Mouse (Mus musculus) liver, embryonic 14.5 days (tissue): ENCODE measurements around the gene Setd7. TPM values are rescaled to one million over a fixed set of nuclear protein-coding genes. Genes with fewer than 3 reads are reported as not detected.
A peak's percentile ranks its signal among the peaks of the same experiment; 100 is the strongest.

ENCODE experiments used
- ATAC-seq: fragments of 200-750 bp; cut with Nextera tagmentation; 2 replicates; pipeline ENCODE4 v1.8.0; 2017; ENCODE audit warnings: moderate number of reproducible peaks, mild to moderate bottlenecking, moderate library complexity; ENCODE audit not compliant: insufficient read depth
- DNase-seq, 3 experiments: peaks; one replicate each; pipeline ENCODE4 v3.0.0-alpha.2; 2012 to 2013; ENCODE audit warnings: low read depth in 3 of 3, low spot score in 3 of 3
- H3K27ac ChIP-seq: fragments of 300-500 bp; sonication (generic); 2 replicates; pipeline ENCODE4 v1.5.1; 2014; ENCODE audit warnings: moderate library complexity, mild to moderate bottlenecking, control low read depth, inconsistent platforms
- H3K27me3 ChIP-seq: fragments of 300-500 bp; sonication (generic); 2 replicates; pipeline ENCODE4 v1.6.1; 2014; ENCODE audit warnings: mild to moderate bottlenecking, low read length, moderate library complexity; ENCODE audit not compliant: control insufficient read depth, insufficient read depth
- H3K36me3 ChIP-seq: fragments of 300-500 bp; sonication (generic); replicated peaks from 2 replicates; pipeline ENCODE4 v1.6.1; 2014; ENCODE audit warnings: low read depth; ENCODE audit not compliant: control insufficient read depth, insufficient read depth
- H3K4me1 ChIP-seq, 2 experiments: fragments of 200-500 bp in 1 of 2; fragments of 300-500 bp in 1 of 2; sonication (generic) in 1 of 2; replicated peaks; 2 replicates each; pipeline ENCODE4 v1.6.1; 2012 to 2014; ENCODE audit warnings: antibody characterized with exemption in 1 of 2, inconsistent platforms in 1 of 2, low read length in 1 of 2; ENCODE audit not compliant: control insufficient read depth in 2 of 2, insufficient read depth in 2 of 2
- H3K4me2 ChIP-seq: fragments of 300-500 bp; sonication (generic); 2 replicates; pipeline ENCODE4 v1.6.1; 2014; ENCODE audit warnings: low read depth, mild to moderate bottlenecking, control low read depth, moderate library complexity
- H3K4me3 ChIP-seq, 2 experiments: fragments of 200-500 bp in 1 of 2; fragments of 300-500 bp in 1 of 2; sonication (generic) in 1 of 2; 2 replicates each; pipeline ENCODE4 v1.5.1; 2012 to 2014; ENCODE audit warnings: low read depth in 2 of 2, low read length in 2 of 2, mild to moderate bottlenecking in 2 of 2, control low read depth in 1 of 2, inconsistent platforms in 1 of 2, moderate library complexity in 1 of 2; ENCODE audit not compliant: insufficient read depth in 1 of 2
- H3K9ac ChIP-seq: fragments of 300-500 bp; sonication (generic); replicated peaks from 2 replicates; pipeline ENCODE4 v1.6.1; 2014; ENCODE audit warnings: mild to moderate bottlenecking, control low read depth, moderate library complexity
- H3K9me3 ChIP-seq: fragments of 300-500 bp; sonication (generic); 2 replicates; pipeline ENCODE4 v1.6.1; 2016; ENCODE audit warnings: low read length, mixed read lengths; ENCODE audit not compliant: control insufficient read depth
- CTCF ChIP-seq: IDR thresholded peaks from 2 replicates; pipeline ENCODE4 v1.5.1; 2016; ENCODE audit warnings: antibody characterized with exemption, low read depth, control low read depth
- EP300 ChIP-seq: IDR thresholded peaks from 2 replicates; pipeline ENCODE4 v1.6.1; 2016; ENCODE audit warnings: antibody characterized with exemption, low read depth
- WGBS: fragments of 180-500 bp; shearing (Covaris S2); extraction: QIAGEN DNeasy Blood & Tissue Kit; methylation state at CpG from one replicate; pipeline ENCODE4 v1.1.7; 2014; ENCODE audit not compliant: insufficient replicate concordance; 5-methylcytosine and 5-hydroxymethylcytosine counted together
- polyA plus RNA-seq, 2 experiments: library from polyadenylated mRNA; depleted of rRNA in 1 of 2; stranded (reverse) in 1 of 2; unstranded in 1 of 2; fragments of >200 nt; fragmentation: Nextera tagmentation in 1 of 2; extraction: Ambion mirVana in 1 of 2; gene quantifications; 2 replicates each; pipeline versions ENCODE4 v1.2.1 to v1.2.3; 2012 to 2014

Gene Setd7
- polyA plus RNA-seq, 2 experiments: 1.0 to 1.8 TPM

- H3K9me3 ChIP-seq: no peaks in the 10 kb centered on the region
- no peak overlapping the region for H3K9ac ChIP-seq
- H3K4me2 ChIP-seq: no peak overlapping the region
- 76% methylated on average over 13 of the region's 13 CpGs for WGBS
- H3K4me3 ChIP-seq: no peak overlapping the region
- TF ChIP-seq CTCF (no peak), EP300 (no peak)
- no peaks in the 10 kb centered on the region for H3K36me3 ChIP-seq
- no peaks in the 10 kb centered on the region for H3K4me1 ChIP-seq
- ATAC-seq: no peak
- H3K27me3 ChIP-seq: no peaks in the 10 kb centered on the region
- DNase-seq: no peak
- H3K27ac ChIP-seq: no peak overlapping the region
Measured at GRCm38 (mm10) chr3:51526891-51527290, 33.8 kb downstream of the Setd7 start.

DNA sequence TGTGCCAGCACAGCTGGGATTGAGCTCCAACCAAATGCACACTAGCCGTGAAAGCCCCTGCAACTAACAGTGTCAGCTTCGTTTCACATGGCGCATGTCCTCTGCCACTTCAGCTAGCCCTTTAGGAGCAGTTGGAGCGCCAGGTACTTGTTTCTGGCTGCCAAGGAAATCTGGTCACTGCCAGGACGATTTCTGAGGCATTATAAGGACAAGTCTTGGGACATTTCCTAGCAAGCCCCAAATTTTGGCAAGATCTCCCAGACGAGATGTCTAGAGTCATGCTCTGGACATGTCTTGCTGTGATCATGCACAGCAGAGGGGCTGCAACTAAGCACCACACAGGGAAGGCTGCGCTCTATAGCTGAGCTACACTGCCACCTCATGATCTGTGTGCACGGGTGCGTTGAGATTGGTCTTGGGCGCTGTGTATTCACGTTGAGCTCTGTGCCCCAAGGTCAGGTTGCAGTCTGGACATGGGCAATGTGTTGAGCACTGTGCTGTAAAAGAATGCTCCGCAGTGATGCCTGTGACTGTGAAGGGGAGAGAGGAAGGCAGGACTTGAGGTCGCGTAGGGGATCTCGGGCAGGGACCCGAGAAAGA lies 35.4 kb downstream of the Setd7 start:
- 77% methylated on average over 16 of the region's 16 CpGs for WGBS
- no peak for TF ChIP-seq CTCF
- no peak for TF ChIP-seq EP300
- Histone ChIP-seq H3K9ac (no peak overlapping the region), H3K27me3 (no peaks in the 10 kb centered on the region), H3K4me3 (no peak overlapping the region), H3K9me3 (no peaks in the 10 kb centered on the region), H3K4me2 (no peak overlapping the region), H3K4me1 (no peaks in the 10 kb centered on the region), H3K27ac (no peak overlapping the region), H3K36me3 (no peaks in the 10 kb centered on the region)
- no peak for ATAC-seq
- no peak for DNase-seq

- H3K27ac ChIP-seq: no peak overlapping the region
- no peaks in the 10 kb centered on the region for H3K27me3 ChIP-seq
- DNase-seq (no peak), ATAC-seq (no peak)
- H3K4me1 ChIP-seq: peaks cover 16 to 23% of the 10 kb centered on the region in 2 experiments
- no peak overlapping the region for H3K4me3 ChIP-seq
- 83% methylated on average over 14 of the region's 14 CpGs for WGBS
- H3K4me2 ChIP-seq: no peak overlapping the region
- no peaks in the 10 kb centered on the region for H3K9me3 ChIP-seq
- no peaks in the 10 kb centered on the region for H3K36me3 ChIP-seq
- no peak for TF ChIP-seq CTCF
- TF ChIP-seq EP300: no peak
- H3K9ac ChIP-seq: no peak overlapping the region
Measured at GRCm38 (mm10) chr3:51521262-51521661, 39.4 kb downstream of the Setd7 start.

- no peaks in the 10 kb centered on the region for H3K9me3 ChIP-seq
- no peaks in the 10 kb centered on the region for H3K36me3 ChIP-seq
- peaks cover 16 to 23% of the 10 kb centered on the region in 2 experiments for H3K4me1 ChIP-seq
- DNase-seq (no peak), ATAC-seq (peak; percentile 72; the same call in 1 of the 2 replicates)
- WGBS: 16% methylated on average over 8 of the region's 8 CpGs
- TF ChIP-seq EP300 (no peak), CTCF (no peak)
- H3K27ac ChIP-seq: peak overlapping the region; percentile 56
- H3K4me2 ChIP-seq: peak overlapping the region; percentile 56
- no peaks in the 10 kb centered on the region for H3K27me3 ChIP-seq
- peak overlapping the region; percentile 43; the same call in 1 of the 2 replicates for H3K9ac ChIP-seq
- peak overlapping the region; percentile 16 to 42; a peak in 2 of 4 replicates for H3K4me3 ChIP-seq
Measured at GRCm38 (mm10) chr3:51518763-51519121, 41.9 kb downstream of the Setd7 start.

- ATAC-seq: peak; percentile 75; the same call in 1 of the 2 replicates
- H3K9me3 ChIP-seq: no peaks in the 10 kb centered on the region
- peaks cover 16 to 23% of the 10 kb centered on the region in 2 experiments for H3K4me1 ChIP-seq
- peak in 2 of 3 experiments; percentile 16 to 24 for DNase-seq
- 33% methylated on average over 12 of the region's 12 CpGs for WGBS
- H3K9ac ChIP-seq: peak overlapping the region; percentile 43
- H3K27ac ChIP-seq: peak overlapping the region; percentile 56
- TF ChIP-seq EP300 (no peak), CTCF (no peak)
- peak overlapping the region; percentile 56 for H3K4me2 ChIP-seq
- H3K27me3 ChIP-seq: no peaks in the 10 kb centered on the region
- H3K36me3 ChIP-seq: no peaks in the 10 kb centered on the region
- H3K4me3 ChIP-seq: peak overlapping the region; percentile 16 to 42; a peak in 2 of 4 replicates
Measured at GRCm38 (mm10) chr3:51517878-51518762, 42.6 kb downstream of the Setd7 start.
